Mouse (Mus musculus) erythroblast, embryonic 14.5 days (primary cell): ENCODE data around the gene Donson. TPM values are rescaled to one million over a fixed set of nuclear protein-coding genes. Genes with fewer than 3 reads are reported as not detected.
A peak's percentile ranks its signal among the peaks of the same experiment; 100 is the strongest.

ENCODE experiments used
- H3K27me3 ChIP-seq: 2 replicates; pipeline ENCODE4 v1.6.1; 2012; ENCODE audit warnings: inconsistent platforms; ENCODE audit not compliant: control insufficient read depth
- H3K36me3 ChIP-seq: 2 replicates; pipeline ENCODE4 v1.6.1; 2012; ENCODE audit warnings: mild to moderate bottlenecking, inconsistent platforms; ENCODE audit not compliant: control insufficient read depth
- H3K4me1 ChIP-seq: 2 replicates; pipeline ENCODE4 v1.6.1; 2012; ENCODE audit warnings: inconsistent platforms; ENCODE audit not compliant: control insufficient read depth
- H3K4me3 ChIP-seq: replicated peaks from 2 replicates; pipeline ENCODE3; 2012; ENCODE audit warnings: moderate library complexity, mild to moderate bottlenecking, inconsistent platforms
- H3K9me3 ChIP-seq: 2 replicates; pipeline ENCODE4 v1.6.1; 2012; ENCODE audit warnings: low read length, inconsistent platforms, mixed read lengths; ENCODE audit not compliant: control insufficient read depth
- GATA1 ChIP-seq: IDR thresholded peaks from 2 replicates; pipeline ENCODE4 v1.6.1; 2012; ENCODE audit warnings: low read length, inconsistent platforms, mixed read lengths
- TAL1 ChIP-seq: IDR thresholded peaks from 3 replicates; pipeline ENCODE4 v1.6.1; 2012; ENCODE audit warnings: low read length, inconsistent platforms, mixed read lengths
- polyA plus RNA-seq: library from polyadenylated mRNA; stranded (reverse); fragments of >175 nt; gene quantifications from 2 replicates; pipeline ENCODE4 v1.2.3, GENCODE M21; 2012

Donson gene
- polyA plus RNA-seq, 1 experiment: 6.9 TPM

GRCm38 (mm10) chr16:91633641-91634040 lies 54.9 kb downstream of the Donson start:
- Histone ChIP-seq H3K4me3 (no peak overlapping the region), H3K27me3 (no peaks in the 10 kb centered on the region), H3K36me3 (peaks cover 95% of the 10 kb centered on the region), H3K9me3 (no peaks in the 10 kb centered on the region), H3K4me1 (peaks cover 6% of the 10 kb centered on the region; the same call in 1 of the 2 replicates)
- TF ChIP-seq TAL1 (no peak), GATA1 (no peak)

DNA sequence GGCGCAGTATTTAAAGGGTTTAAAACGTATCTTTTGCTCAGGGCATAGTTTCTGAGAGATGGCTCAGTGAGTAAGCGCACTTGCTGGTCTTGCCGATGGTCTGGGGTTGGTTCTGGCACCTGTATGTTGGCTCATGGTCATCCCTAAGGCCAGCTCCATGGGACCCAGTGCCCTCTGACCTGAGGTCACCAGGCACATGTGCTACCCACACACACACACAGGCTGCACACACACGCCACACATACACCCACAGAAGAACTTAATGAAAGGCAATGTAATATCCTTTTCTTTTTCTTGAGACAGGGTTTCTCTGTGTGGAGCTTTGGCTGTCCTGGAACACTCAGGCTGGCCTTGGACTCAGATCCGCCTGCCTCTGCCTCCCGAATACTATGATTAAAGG lies 55.6 kb downstream of the Donson start:
- Histone ChIP-seq H3K4me1 (peaks cover 6% of the 10 kb centered on the region; the same call in 1 of the 2 replicates), H3K9me3 (no peaks in the 10 kb centered on the region), H3K36me3 (peaks cover 95% of the 10 kb centered on the region), H3K4me3 (no peak overlapping the region), H3K27me3 (no peaks in the 10 kb centered on the region)
- TF ChIP-seq TAL1 (no peak), GATA1 (no peak)

GRCm38 (mm10) chr16:91632439-91632838 lies 56.1 kb downstream of the Donson start:
- Histone ChIP-seq H3K9me3 (no peaks in the 10 kb centered on the region), H3K4me3 (no peak overlapping the region), H3K4me1 (peaks cover 6% of the 10 kb centered on the region; the same call in 1 of the 2 replicates), H3K27me3 (no peaks in the 10 kb centered on the region), H3K36me3 (peaks cover 95% of the 10 kb centered on the region)
- no peak for TF ChIP-seq GATA1
- no peak for TF ChIP-seq TAL1

- TF ChIP-seq TAL1: no peak
- no peak for TF ChIP-seq GATA1
- H3K27me3 ChIP-seq: no peaks in the 10 kb centered on the region
- H3K9me3 ChIP-seq: no peaks in the 10 kb centered on the region
- H3K4me3 ChIP-seq: no peak overlapping the region
- peaks cover 2% of the 10 kb centered on the region; the same call in 1 of the 2 replicates for H3K4me1 ChIP-seq
- H3K36me3 ChIP-seq: peaks cover 93% of the 10 kb centered on the region
Measured at GRCm38 (mm10) chr16:91630584-91630983, 58.0 kb downstream of the Donson start.

GRCm38 (mm10) chr16:91629749-91630148 lies 58.8 kb downstream of the Donson start:
- H3K4me1 ChIP-seq: no peaks in the 10 kb centered on the region
- H3K36me3 ChIP-seq: peaks cover 93% of the 10 kb centered on the region
- H3K4me3 ChIP-seq: no peak overlapping the region
- H3K27me3 ChIP-seq: no peaks in the 10 kb centered on the region
- no peaks in the 10 kb centered on the region for H3K9me3 ChIP-seq
- TF ChIP-seq GATA1: 0 out of 2 replicates have a peak, but pooled peaks have one; percentile 6
- no peak for TF ChIP-seq TAL1

DNA sequence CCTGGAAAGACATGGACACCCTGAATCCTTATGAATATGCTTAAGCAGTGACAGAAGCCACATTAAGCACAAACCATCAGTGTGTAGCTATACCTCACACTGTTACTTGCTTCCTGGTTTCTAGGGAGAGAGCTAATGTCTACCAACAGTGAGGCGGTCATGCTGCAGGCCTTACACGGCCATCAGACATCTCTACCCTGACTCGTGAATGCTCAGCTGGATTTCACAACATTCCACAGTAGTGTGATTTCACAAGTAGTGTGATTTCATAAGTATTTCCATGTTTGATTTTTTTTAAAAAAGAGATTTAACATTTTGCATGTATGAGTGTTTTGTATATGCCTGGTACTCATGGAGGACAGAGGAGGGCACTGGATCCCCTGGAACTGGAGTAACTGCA lies 59.9 kb downstream of the Donson start:
- Histone ChIP-seq H3K4me1 (no peaks in the 10 kb centered on the region), H3K36me3 (peaks cover 94% of the 10 kb centered on the region), H3K4me3 (no peak overlapping the region), H3K9me3 (no peaks in the 10 kb centered on the region), H3K27me3 (no peaks in the 10 kb centered on the region)
- TF ChIP-seq GATA1 (no peak), TAL1 (no peak)

- Histone ChIP-seq H3K27me3 (no peaks in the 10 kb centered on the region), H3K36me3 (peaks cover 94% of the 10 kb centered on the region), H3K9me3 (no peaks in the 10 kb centered on the region), H3K4me1 (no peaks in the 10 kb centered on the region), H3K4me3 (no peak overlapping the region)
- no peak for TF ChIP-seq TAL1
- TF ChIP-seq GATA1: no peak
Measured at GRCm38 (mm10) chr16:91627831-91628230, 60.7 kb downstream of the Donson start.

Other genes starting within 250 kb of the Donson start
- 0.82 and 1.0 TPM in 2 replicates for gene Ifnar1, start 203.5 kb downstream of the Donson start, polyA plus RNA-seq
- gene Ifngr2, start 141.7 kb downstream of the Donson start, polyA plus RNA-seq: 0.28 and 0.29 TPM in 2 replicates
- 0.02 TPM in 1 of 2 replicates, not detected in the other for gene Tmem50b, start 91.0 kb downstream of the Donson start, polyA plus RNA-seq
- 0.19 and 0.23 TPM in 2 replicates for gene Dnajc28, start 69.7 kb downstream of the Donson start, polyA plus RNA-seq
- gene Gart, start 41.8 kb downstream of the Donson start, polyA plus RNA-seq: 25.0 and 27.4 TPM in 2 replicates
- gene Son, start 41.3 kb downstream of the Donson start, polyA plus RNA-seq: 3.8 and 4.7 TPM in 2 replicates
- gene Cryzl1, start 40.2 kb upstream of the Donson start, polyA plus RNA-seq: 0.28 and 0.30 TPM in 2 replicates
- 31.5 and 32.6 TPM in 2 replicates for gene Itsn1, start 40.5 kb upstream of the Donson start, polyA plus RNA-seq